Comparison of ENCODE assay signal across 1 mouse cellular context in genomic region chr1:136568738-136569194, GRCm38 (mm10).
TF ChIP-seq lines count a peak whose summit lies in the region.

No protein-coding gene starts in this region.

TF ChIP-seq in CH12.LX, 34 proteins besides CTCF, POLR2A, EP300 and RAD21 (continued from another document):
- TF ChIP-seq MAFK (IDR thresholded peaks at IDR 0.05; ENCODE audit: insufficient replicate concordance, low read length) (peak; percentile 75), ZNF384 (IDR thresholded peaks at IDR 0.05; ENCODE audit: low read depth, low read length) (0 out of 2 replicates have a peak, but pooled peaks have one; percentile 7), KAT2A (IDR thresholded peaks at IDR 0.05; ENCODE audit: insufficient replicate concordance, low read length) (0 out of 2 replicates have a peak, but pooled peaks have one; percentile 60)
TF ChIP-seq in CH12.LX: peak in this region for 23.
